Mouse (Mus musculus) liver, embryonic 13.5 days (tissue): Measurements from ENCODE around the gene Cmtm4. TPM values are rescaled to one million over a fixed set of nuclear protein-coding genes. Genes with fewer than 3 reads are reported as not detected.
"Not testable (repeated sequence)": the region's sequence is repeated elsewhere in the genome, so short reads cannot be mapped to it uniquely, and the experiment has no call there.

Source experiments
- ATAC-seq: fragments of 200-750 bp; cut with Nextera tagmentation; 2 replicates; pipeline ENCODE4 v1.8.0; 2017; ENCODE audit warnings: low read depth, mild to moderate bottlenecking, moderate number of reproducible peaks, moderate library complexity
- DNase-seq: peaks from one replicate; pipeline ENCODE4 v3.0.0; 2022
- H3K27ac ChIP-seq: fragments of 300-500 bp; sonication (generic); 2 replicates; pipeline ENCODE4 v1.5.1; 2015; ENCODE audit warnings: moderate library complexity, mild to moderate bottlenecking, inconsistent platforms
- H3K27me3 ChIP-seq: fragments of 300-500 bp; sonication (generic); 2 replicates; pipeline ENCODE4 v1.6.1; 2015; ENCODE audit warnings: mild to moderate bottlenecking, inconsistent platforms
- H3K36me3 ChIP-seq: fragments of 300-500 bp; sonication (generic); 2 replicates; pipeline ENCODE4 v1.6.1; 2015; ENCODE audit warnings: mild to moderate bottlenecking, inconsistent platforms
- H3K4me1 ChIP-seq: fragments of 300-500 bp; sonication (generic); replicated peaks from 2 replicates; pipeline ENCODE4 v1.6.1; 2015; ENCODE audit warnings: inconsistent platforms
- H3K4me2 ChIP-seq: fragments of 300-500 bp; sonication (generic); 2 replicates; pipeline ENCODE4 v1.6.1; 2015; ENCODE audit warnings: inconsistent platforms, mild to moderate bottlenecking, moderate library complexity
- H3K4me3 ChIP-seq: fragments of 300-500 bp; sonication (generic); replicated peaks from 2 replicates; pipeline ENCODE4 v1.5.1; 2015; ENCODE audit warnings: mild to moderate bottlenecking, inconsistent platforms
- H3K9ac ChIP-seq: fragments of 300-500 bp; sonication (generic); 2 replicates; pipeline ENCODE4 v1.6.1; 2015; ENCODE audit warnings: mild to moderate bottlenecking, inconsistent platforms
- H3K9me3 ChIP-seq: fragments of 300-500 bp; sonication (generic); replicated peaks from 2 replicates; pipeline ENCODE4 v1.6.1; 2016; ENCODE audit warnings: inconsistent platforms
- WGBS: fragments of 180-500 bp; shearing (Covaris S2); methylation state at CpG from one replicate; pipeline ENCODE4 v1.1.7; 2015; ENCODE audit not compliant: insufficient replicate concordance; 5-methylcytosine and 5-hydroxymethylcytosine counted together
- polyA plus RNA-seq: library from polyadenylated mRNA; unstranded; fragments of >200 nt; fragmentation: Nextera tagmentation; extraction: Ambion mirVana; gene quantifications from 2 replicates; pipeline ENCODE4 v1.2.1, GENCODE M21; 2015

The Cmtm4 gene
- polyA plus RNA-seq, 1 experiment from 2014 or later = 0.40 TPM

DNA sequence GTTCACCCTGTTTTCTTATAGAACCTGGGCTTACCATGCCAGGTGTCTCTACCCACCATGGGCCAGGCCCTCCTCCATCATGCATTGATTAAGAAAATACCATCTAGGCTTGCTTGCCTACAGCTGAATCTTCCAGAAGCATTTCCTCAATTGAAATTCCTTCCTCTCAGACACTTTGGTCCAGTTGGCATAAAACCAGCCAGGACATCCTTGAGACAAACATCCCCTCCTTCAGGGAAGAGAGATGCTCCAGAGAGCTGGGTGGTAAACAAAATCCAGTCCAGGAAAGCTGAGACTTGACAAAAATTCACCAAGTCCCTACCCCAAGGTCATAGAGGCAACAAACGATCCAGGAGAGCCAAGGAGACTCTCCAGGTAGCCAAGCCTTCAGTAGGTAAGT is 61.4 kb downstream of the Cmtm4 start:
- H3K36me3 ChIP-seq = no peaks in the 10 kb centered on the region
- no peak overlapping the region for H3K9ac ChIP-seq
- no peak overlapping the region for H3K27ac ChIP-seq
- no peak overlapping the region for H3K4me2 ChIP-seq
- no peak overlapping the region for H3K4me3 ChIP-seq
- peaks cover 20% of the 10 kb centered on the region for H3K4me1 ChIP-seq
- no peaks in the 10 kb centered on the region for H3K27me3 ChIP-seq
- 79% methylated on average over 1 of the region's 1 CpGs for WGBS
- DNase-seq (no peak), ATAC-seq (no peak)
- H3K9me3 ChIP-seq = no peaks in the 10 kb centered on the region

DNA sequence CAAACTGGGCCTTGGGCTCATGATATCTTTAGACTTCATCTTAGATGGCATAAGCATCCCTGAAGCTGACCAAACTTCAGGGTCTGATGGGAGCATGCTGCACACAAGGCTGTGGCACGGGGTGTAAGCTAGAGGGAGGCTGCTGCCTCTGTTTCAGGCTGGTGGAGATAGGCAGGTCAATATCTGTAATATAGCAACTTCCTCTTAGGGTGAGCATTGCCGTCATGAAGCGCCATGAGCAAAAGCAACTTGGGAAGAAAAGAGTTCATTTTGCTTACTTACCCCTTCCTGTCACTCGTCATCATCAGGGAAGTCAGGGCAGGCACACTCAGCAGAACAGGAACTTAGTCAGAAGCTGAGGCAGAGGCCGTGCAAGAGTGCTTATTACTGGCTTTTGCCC is 61.8 kb downstream of the Cmtm4 start:
- Histone ChIP-seq H3K9ac (no peak overlapping the region), H3K27me3 (no peaks in the 10 kb centered on the region), H3K4me2 (no peak overlapping the region), H3K4me1 (peaks cover 18% of the 10 kb centered on the region), H3K27ac (no peak overlapping the region), H3K36me3 (no peaks in the 10 kb centered on the region), H3K4me3 (no peak overlapping the region), H3K9me3 (no peaks in the 10 kb centered on the region)
- DNase-seq (no peak), ATAC-seq (peak; percentile 56)
- WGBS = 13% methylated on average over 5 of the region's 5 CpGs

DNA sequence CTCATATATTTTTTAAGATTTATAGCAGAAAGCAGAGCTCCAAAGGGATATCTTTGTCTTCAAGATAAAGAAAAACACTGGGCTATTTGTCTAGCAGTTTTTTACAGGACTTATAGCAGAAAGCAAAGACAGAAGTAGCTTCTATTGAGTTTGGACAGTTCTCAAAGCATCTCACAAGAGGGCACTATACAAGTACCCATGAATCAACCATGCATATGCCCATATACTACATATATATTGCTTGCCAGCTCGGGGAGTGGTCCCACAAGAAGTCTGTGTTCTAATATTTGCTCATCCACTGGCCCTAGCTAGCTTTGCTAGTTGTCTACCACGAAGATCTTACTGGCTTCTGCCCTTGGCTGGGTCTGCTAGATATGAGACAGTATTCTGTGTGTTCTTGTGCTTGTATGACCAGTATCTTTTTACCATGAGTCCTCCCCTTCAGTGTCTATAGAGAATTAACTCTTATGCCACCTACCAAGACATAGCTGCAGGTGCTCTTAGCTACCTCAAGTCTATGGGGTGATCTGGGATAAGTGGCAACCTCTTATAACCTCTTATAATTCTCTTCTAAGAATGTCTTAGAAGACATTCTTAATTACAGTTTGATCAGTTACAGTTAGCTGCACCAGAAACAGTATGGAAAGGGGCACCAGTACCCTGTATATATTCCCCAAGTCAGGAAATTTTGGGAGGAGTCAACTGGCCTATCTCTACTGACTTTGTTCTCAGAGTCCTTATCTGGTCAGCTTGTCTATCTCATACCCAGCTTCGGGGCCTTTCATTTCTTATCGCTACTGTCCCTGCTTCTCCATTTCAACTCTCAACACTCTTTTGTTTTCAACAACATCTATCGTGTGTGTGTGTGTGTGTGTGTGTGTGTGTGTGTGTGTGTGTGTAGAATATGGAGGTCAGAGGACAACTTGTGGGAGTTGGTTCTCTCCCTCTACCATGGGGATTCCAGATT is 62.7 kb downstream of the Cmtm4 start:
- no peaks in the 10 kb centered on the region for H3K9me3 ChIP-seq
- H3K4me1 ChIP-seq = peaks cover 18% of the 10 kb centered on the region
- 23% methylated on average over 5 of the region's 5 CpGs for WGBS
- H3K36me3 ChIP-seq = no peaks in the 10 kb centered on the region
- no peak overlapping the region for H3K4me3 ChIP-seq
- H3K4me2 ChIP-seq = no peak overlapping the region
- H3K9ac ChIP-seq = no peak overlapping the region
- H3K27me3 ChIP-seq = no peaks in the 10 kb centered on the region
- H3K27ac ChIP-seq = no peak overlapping the region
- ATAC-seq (peak; percentile 79), DNase-seq (no peak)

DNA sequence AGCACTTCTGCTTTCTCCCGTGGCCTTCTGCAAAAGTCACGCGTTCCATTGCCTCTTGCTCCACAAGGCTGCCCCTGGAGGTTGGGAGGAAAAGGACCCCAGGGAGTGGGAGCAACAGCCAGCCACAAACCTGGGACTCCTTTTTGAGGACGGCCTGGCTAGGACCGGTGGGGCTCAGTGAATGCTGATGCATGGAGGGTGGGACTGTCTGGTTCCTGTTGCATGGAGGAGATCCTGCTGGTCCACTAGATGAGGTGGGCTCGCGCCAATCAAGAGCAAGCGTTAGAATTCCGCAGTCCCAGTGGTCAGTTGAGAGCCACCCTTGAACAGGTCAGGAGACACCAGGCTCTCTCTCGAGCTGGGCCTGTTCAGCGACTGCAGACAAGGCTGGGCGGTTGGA is 73.7 kb downstream of the Cmtm4 start, which contains the start of gene Cmtm2b:
Gene Cmtm2b (plus strand): TSS at position 301 of the 400 bp plus-strand sequence.
- not testable (repeated sequence) for H3K9ac ChIP-seq, H3K9me3 ChIP-seq, H3K4me1 ChIP-seq, H3K27me3 ChIP-seq, ATAC-seq, H3K4me2 ChIP-seq, DNase-seq, H3K27ac ChIP-seq, H3K4me3 ChIP-seq, H3K36me3 ChIP-seq
- 66% methylated on average over 12 of the region's 12 CpGs for WGBS

DNA sequence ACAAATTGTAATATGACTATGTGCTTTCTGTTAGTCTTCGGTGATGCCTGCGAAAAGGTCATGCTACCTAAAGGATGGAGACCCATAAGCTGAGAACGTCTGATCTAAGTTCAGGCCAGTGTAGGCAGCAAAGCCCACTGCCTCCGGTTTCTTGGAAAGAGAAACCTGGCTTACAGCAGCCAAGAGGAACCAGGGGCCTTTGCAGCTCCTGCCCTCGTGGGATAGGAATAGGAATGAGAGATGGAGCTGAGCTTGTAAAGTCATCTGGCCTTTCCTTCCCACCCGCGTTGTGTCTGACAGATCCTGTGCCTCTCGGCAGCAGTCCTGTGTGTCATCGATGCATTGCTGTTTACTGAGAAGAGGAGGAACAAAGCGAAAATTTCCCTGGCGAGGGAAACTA is 74.3 kb downstream of the Cmtm4 start, which contains the start of gene Gm11020:
Gene Gm11020 (plus strand): TSS at position 301 of the 400 bp plus-strand sequence.
- not testable (repeated sequence) for H3K27ac ChIP-seq, H3K36me3 ChIP-seq, DNase-seq, H3K27me3 ChIP-seq, H3K4me3 ChIP-seq, H3K4me1 ChIP-seq, H3K9me3 ChIP-seq, H3K9ac ChIP-seq, H3K4me2 ChIP-seq, ATAC-seq
- WGBS = 70% methylated on average over 11 of the region's 11 CpGs

DNA sequence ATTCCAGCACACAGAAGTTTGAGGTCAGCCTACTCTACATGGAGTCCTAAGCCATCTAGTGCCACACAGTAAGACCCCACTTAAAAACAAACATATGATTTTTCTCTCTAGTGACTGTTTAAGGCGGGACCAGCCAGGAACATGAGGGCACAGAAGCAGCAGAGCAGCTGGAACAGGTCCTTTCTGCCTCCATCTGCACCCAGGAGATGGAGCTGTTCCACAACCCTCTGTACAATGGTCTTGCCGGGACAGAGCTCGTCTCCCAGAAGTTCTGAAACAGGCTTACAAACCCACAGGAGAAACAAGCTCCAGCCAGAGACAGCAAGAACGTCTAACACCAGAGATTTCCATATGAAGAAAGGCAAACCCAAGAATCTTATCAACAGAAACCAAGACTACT is 82.3 kb downstream of the Cmtm4 start:
- Histone ChIP-seq H3K27me3 (no peaks in the 10 kb centered on the region), H3K36me3 (no peaks in the 10 kb centered on the region), H3K27ac (no peak overlapping the region), H3K4me3 (no peak overlapping the region), H3K9me3 (no peaks in the 10 kb centered on the region), H3K4me2 (no peak overlapping the region), H3K4me1 (peaks cover 3% of the 10 kb centered on the region; the same call in 1 of the 2 replicates), H3K9ac (no peak overlapping the region)
- ATAC-seq (no peak), DNase-seq (no peak)
- WGBS = 43% methylated on average over 4 of the region's 4 CpGs

DNA sequence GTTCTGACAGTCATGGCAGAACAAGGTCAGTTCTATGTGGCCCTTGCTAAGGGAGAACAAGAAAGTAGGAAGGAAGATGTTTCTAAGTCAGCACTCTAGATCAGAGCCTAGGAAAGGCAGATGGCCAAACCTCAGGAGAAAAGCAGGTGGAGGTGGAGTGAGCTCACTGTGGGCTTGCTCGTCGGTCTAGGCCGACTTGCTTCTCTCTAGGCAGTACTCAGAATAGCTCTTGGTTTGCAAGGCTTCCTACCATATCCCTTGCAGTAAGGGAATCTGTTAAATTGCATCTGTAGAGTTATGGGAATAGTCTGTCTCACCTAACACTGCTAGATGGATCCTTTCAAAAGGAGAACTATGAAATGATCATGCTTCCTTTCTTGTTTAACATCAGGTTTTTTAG is 83.6 kb downstream of the Cmtm4 start:
- H3K4me3 ChIP-seq, H3K4me1 ChIP-seq, ATAC-seq, H3K9me3 ChIP-seq, H3K4me2 ChIP-seq, H3K9ac ChIP-seq, DNase-seq, H3K27ac ChIP-seq, H3K27me3 ChIP-seq, H3K36me3 ChIP-seq: not testable (repeated sequence)
- 72% methylated on average over 3 of the region's 3 CpGs for WGBS

DNA sequence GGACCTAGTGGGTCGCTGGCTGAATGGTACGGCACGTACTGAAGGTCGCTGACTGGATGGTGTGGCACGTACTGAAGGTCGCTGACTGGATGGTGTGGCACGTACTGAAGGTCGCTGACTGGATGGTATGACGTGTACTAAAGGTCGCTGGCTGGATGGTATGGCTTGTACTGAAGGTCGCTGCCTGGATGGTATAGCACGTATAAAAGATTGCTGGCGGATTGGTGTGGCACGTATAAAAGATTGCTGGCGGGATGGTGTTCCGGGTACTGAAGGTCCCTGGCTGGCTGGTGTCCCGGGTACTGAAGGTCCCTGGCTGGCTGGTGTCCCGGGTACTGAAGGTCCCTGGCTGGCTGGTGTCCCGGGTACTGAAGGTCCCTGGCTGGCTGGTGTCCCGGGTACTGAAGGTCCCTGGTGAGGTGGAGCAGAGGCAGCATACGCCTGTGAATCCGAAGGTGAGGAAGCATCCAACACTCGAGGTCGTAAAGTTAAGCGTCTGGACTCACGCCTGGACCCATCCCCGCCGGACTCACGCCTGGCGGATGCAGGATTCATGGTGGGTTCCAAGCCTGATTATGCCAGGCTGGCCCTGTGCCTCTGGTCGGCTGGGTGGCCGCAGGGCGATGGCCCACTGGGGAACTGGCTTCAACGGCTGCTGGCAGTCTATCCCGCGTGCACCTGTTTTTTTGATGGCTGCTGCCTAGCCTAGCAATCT is 86.0 kb downstream of the Cmtm4 start, which contains the start of the genes Gm45711 and Cmtm1:
Gene Gm45711 (minus strand): TSS at position 641 of the 715 bp plus-strand sequence.
Gene Cmtm1 (minus strand): TSS at position 705 of the 715 bp plus-strand sequence.
- not testable (repeated sequence) for H3K27me3 ChIP-seq, H3K27ac ChIP-seq, H3K4me3 ChIP-seq, H3K9me3 ChIP-seq, DNase-seq, H3K36me3 ChIP-seq, H3K9ac ChIP-seq, ATAC-seq, H3K4me1 ChIP-seq, H3K4me2 ChIP-seq
- WGBS = 80% methylated on average over 36 of the region's 36 CpGs

DNA sequence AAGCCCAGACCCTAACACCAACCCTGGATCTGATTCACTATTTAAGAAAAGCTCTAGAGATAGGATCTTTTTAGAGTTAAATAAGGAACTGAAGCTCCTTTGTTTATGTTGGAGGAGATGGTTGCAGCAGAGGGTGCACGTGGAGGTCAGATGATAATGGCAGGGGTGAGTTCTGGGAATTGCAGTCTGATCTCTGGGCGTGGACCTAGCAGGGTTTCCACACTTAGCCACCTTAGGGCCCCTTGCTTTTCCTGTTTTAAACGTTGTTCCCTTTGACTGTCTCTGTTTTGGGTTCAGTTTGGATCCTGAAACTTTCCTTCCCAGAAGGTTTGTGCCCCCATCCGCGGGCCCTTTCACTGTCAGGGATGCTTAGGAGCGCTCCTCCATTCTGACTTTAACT is 87.3 kb downstream of the Cmtm4 start:
- H3K4me1 ChIP-seq, DNase-seq, H3K27me3 ChIP-seq, H3K4me3 ChIP-seq, H3K36me3 ChIP-seq, H3K9ac ChIP-seq, H3K4me2 ChIP-seq, H3K9me3 ChIP-seq, H3K27ac ChIP-seq, ATAC-seq: not testable (repeated sequence)
- WGBS = 33% methylated on average over 6 of the region's 6 CpGs

DNA sequence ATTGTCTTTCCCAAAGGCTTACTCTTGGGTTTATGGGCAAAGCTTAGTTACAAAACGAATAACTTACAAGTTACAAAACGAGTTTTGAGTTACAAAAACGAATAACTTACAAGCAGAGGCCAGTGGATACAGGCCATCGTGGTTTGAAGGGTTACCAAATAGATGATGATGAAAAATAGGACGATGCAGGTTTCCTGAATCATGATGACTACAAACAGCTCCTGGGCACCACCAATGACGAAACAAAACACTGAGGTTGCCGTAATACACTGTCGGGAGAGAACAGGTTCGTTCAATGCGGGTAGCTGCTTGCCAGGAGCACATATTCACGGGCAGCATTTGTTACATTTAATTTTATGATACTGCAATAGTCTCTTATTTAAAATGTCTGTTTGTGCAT is 90.6 kb downstream of the Cmtm4 start:
- Histone ChIP-seq H3K4me2 (no peak overlapping the region), H3K9ac (no peak overlapping the region), H3K4me3 (no peak overlapping the region), H3K9me3 (no peaks in the 10 kb centered on the region), H3K4me1 (peaks cover 4% of the 10 kb centered on the region; the same call in 1 of the 2 replicates), H3K27me3 (no peaks in the 10 kb centered on the region), H3K27ac (no peak overlapping the region), H3K36me3 (no peaks in the 10 kb centered on the region)
- 74% methylated on average over 11 of the region's 11 CpGs for WGBS
- DNase-seq = no peak
- no peak for ATAC-seq

DNA sequence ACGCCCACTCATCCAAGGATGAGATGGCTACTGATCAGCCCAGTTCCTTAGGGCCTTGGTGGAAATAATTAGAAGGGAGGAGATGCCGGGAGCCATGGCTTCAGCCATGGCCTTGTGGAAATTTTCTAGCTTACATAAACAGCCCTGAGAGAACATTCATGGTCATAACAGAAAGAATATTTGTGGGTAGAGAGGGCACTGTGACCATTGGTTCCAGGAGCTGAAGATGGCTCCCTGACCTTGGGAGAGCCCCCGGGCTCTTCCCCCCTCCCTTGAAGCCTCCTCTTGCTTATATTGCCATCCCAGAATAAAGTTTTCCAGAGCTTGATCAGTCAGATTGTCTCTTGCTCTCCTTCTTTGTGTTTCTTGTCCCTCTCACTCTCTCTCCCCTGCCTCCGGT is 93.1 kb downstream of the Cmtm4 start:
- H3K27me3 ChIP-seq, H3K4me3 ChIP-seq, H3K36me3 ChIP-seq, ATAC-seq, H3K4me1 ChIP-seq, H3K4me2 ChIP-seq, H3K9me3 ChIP-seq, DNase-seq, H3K27ac ChIP-seq, H3K9ac ChIP-seq: not testable (repeated sequence)
- WGBS = 71% methylated on average over 4 of the region's 4 CpGs
